Mouse (Mus musculus) thymus, postnatal 4 days (tissue): ENCODE measurements around the gene Msrb3.
"Not testable (repeated sequence)": the region's sequence is repeated elsewhere in the genome, so short reads cannot be mapped to it uniquely, and the experiment has no call there.

Source experiments
- DNase-seq: peaks from one replicate; pipeline ENCODE4 v3.0.0; 2021

The Msrb3 gene

DNA sequence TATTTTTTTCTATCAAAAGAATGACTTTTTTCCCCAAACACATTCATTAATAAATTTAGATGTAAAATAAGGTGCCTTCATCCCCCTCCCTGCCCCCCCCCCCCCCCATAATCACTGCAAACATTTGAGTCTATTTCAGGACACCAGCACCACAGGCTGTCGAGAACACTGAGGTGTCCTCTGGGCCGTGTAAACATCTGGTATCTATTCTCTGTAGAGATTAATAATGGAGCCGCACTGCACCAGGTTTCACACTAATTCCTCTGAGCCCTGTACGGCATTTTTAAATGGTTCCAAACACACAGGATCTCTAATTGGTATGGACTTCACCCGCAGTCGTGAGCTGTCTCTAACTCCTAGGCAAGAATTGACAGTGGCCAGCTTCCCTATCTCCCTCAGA is 97.8 kb downstream of the Msrb3 start:
- no peak for DNase-seq

DNA sequence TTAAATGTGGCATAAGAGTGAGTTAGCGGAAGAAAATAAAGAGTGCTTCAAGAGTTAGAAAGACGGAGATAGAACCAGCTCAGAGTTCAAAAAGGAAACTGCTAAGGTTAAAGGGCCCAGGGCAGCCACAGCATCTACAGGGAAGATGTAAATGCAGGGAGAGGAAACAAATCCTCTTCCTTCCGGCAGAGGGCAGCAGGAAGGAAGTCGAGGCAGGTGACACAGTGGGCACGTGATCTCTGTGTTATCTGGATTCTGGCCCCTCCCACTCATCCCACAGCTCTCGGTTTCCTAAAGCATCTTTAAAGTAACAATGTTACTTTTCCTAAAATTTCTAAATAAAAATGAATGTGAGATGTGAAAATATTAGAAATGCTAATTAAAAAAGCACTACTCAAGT is 99.4 kb downstream of the Msrb3 start:
- peak; percentile 16 for DNase-seq

DNA sequence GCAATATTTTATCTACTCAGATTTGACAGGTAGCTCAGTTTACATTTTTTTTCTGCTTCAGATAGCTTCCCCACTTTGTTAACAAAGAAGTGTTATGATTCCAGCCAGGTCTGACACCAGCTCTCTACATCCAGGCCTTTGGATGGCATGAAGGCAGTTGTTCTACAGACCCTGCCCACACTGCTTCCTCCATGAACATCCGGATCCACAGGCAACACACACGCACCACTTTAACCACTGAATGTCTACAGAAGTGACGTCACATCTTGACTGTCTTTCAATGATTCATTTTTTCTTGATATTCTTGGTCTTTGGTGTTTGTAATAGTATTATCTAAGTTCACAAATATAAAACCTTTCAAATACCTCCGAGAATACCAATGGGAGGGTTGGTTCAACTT is 102.2 kb downstream of the Msrb3 start:
- no peak for DNase-seq

DNA sequence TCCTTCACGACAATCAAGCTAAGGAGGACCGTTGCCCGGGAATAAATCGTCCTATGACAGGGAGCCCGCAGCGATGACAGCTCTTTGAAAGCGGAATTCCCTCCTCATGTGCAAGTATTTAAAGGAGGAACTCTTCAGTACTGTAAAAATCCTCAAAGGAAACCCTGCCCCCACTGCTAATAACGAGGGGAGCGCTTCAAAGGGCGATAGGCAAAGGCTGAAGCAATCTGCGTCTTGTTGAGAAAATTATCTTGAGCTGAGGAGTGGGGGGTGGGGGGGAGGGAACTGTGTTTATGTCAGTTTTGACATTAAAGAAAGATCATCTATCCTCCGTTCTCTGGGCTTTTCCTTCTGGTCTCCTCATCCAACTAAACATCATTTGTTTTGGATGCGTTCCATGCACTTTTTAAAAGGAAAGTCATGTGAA is 104.5 kb downstream of the Msrb3 start:
- DNase-seq = no peak

DNA sequence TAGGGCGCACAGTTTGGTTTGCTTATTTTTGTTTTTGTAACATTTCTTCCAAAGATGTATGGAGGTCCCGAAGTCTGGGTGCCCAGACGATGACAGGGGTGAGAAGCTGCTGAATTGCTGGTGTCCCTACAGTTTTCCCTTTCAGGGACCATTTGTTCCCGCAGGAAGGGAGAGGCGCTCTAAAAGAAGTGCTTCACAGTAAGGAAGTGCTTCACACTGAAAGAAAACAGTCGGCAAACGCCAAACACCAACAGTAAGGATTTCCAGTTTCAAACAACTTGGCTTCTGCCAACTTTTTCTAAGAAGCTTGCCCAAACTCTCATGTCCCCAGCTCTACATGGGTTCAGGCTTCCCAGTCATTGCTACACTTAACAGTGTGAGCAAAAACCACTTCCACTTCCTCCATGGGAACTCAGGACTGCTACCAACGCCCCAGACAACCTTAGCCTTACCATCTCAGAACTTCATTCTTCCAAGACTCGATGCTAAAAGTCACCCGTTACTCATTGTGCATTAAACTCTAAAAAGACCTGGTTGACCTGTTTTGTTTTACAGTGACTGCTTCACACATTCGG is 106.6 kb downstream of the Msrb3 start:
- DNase-seq = no peak

DNA sequence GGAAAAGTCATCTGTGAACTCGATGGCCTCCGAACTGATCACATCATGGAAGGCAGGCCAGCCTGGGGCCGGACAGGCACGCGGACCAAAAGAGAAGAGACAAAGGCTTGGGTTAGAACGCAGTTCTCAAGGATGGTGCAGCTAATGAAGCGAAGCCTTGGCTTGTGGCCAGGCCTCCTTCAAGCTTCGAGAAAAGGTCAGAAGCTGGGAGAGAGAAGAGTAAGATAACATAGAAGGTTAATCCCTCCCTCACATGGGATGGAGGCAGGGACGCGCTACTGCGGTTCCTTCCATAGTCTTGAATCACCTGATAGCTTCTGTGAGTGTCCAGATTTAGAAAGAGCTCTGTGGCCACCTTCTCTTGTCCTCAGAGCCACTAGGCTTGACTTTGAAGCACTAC is 107.5 kb downstream of the Msrb3 start:
- DNase-seq = no peak

DNA sequence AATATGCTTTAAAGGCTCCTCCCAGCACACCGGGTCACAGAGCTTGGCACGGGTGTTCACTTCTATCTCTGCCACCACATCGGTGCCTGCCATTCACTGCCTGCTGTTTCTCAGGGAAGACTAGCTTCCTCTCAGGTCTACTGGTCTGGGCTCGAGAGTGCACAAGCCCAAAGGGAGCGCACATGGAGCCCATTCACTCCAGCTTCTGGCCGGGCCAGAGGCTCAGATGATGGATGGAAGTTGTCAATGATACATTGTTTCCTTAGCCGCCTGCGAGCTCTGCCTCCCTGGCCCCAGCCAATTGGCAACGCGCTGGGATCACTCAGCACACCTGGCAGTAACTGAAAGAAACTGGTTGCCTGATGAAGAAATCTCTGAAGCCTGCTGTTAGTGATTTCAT is 111.7 kb downstream of the Msrb3 start:
- no peak for DNase-seq

DNA sequence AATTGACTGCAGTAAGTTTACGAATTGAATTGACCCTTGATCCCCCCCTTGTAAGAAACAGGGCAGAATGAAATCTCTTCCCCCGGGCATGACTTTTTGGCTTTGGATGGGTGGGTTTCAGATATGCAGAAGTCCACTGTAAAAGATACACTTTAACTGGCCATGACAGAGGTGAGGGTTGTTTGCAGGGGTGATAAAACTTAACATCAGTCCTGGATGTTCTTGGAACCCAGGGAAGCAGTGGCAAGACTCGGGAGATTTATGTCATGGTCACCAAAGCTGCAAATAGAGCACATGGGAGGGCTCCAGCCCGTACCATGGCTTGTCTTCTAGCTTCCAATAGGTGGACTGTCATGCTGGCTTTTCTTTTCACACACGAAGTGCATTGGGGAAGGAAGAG is 114.4 kb downstream of the Msrb3 start:
- no peak for DNase-seq

DNA sequence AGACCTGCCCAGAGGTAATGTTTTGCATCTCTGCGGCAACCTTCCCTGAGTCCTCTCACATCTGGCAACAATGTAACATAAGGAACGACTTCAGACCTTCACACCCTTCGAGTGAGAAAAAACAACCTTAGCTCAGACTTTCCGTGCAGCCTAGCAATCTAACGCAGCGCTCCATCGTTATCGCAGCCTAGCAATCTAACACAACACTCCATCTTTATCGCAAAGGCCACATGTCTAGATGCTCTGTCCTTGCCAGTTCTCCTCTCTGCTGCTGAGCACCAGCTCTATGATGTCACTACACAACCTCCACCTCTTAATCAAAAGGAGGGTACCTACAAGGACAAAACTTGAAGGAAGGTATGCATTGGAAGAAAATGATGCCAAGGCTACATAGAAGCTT is 115.5 kb downstream of the Msrb3 start:
- DNase-seq = no peak

DNA sequence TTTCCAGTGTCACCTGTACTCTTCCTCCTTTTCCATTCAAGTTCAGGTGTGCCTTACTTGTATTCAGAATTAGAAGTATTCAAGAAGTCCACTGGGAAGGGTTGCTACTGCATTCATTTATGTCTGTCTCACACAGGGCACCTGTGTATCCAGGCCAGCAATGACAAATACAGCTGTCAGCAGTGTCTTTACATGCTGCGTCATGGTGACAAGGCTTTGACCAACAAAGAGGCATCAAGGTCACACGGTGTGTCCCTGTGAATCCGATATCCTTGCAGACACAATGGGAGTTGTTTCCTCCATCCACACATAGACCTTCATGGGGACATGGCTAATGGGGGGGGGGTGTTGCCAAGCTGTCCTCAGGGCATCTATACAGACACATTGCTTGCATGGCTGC is 121.4 kb downstream of the Msrb3 start:
- DNase-seq = no peak

DNA sequence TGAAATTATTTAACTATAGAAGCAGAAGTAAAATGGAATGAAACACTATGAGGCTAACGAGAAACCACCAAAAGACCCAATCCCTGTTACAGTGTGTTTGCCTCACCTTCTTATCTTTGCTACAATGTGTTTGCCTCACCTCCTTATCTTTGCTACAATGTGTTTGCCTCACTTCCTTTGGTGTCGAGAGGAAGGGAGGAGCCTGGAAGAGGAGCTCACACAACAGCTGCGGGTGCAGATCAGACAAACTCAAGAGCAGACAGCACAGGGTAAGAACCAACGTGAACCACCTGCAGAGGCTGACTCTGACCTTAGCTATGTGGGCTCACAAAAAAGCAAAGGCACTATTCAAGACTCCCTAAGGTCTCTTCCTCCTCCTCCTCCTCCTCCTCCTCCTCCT is 123.5 kb downstream of the Msrb3 start:
- DNase-seq = no peak

DNA sequence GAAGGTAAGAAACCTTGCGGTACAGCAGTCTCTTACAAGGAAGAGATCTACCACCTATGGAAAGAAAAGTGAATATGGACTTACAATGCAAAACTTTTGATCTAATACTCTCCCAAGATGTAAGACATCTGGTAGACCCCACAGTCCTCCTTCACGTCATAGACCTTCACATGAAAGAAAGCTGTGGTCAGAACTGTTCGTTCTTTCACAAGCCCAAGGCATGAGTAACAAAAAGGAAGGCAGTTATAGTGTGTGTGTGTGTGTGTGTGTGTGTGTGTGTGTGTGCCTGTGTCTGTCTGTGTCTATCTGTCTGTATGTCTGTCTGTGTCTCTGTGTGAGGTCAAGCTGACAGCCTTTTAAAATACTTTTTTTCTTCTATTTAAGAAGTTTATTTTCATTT is 131.5 kb downstream of the Msrb3 start:
- no peak for DNase-seq

DNA sequence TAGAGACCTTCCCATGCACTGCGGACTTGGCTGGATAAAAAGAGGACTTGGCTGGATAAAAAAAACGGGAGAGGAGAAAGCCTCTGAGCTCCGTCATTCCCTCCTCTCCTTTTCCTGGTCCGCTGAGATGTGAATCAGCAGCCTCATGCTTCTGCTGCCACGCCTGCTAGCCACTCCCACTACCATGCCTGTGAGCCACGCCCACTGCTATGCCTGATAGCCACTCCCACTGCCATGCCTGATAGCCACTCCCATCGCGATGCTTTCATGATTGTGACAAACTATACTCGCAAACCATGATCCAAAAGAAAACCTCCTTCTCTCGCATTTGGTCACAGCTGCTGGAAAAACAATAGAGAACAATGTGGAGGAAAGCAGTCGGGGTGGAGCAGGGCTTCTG is 133.5 kb downstream of the Msrb3 start:
- no peak for DNase-seq

DNA sequence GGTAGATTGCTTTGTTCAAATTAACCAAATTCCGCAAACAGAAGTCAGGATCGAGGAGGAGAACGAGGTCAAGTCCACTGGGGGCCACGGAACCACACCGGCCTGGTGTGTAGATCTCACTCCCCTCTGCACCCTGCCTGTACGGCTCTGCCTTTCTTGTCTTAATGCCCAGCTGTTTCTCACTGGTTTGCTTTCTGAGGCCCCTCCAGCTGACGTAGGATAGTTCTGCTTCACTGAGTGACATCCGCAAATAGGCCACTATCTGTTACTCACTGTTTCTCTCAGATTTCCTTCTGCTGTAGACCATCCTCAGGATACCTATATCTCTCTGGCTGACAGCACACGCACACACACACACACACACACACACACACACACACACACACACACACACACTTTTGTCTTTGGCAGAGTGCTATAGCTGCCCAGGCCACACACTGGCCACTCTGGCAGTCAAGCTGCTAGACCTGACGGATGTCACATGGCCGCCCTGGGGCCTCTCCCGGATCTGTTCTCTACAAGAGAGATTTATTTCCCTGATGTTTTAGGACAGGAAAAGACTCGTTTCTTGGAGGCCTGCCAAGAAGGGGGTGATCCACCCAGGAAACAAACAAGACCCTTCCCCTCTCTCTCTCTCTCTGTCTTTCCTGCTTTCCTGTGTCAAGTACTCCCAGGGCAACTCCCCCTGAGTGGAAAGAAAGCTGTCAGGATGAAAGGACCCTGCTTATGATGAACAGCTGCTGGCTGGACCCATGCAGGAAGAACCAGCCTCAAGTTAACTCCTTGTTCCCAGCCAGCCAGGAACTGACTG is 135.0 kb downstream of the Msrb3 start:
- no peak for DNase-seq

DNA sequence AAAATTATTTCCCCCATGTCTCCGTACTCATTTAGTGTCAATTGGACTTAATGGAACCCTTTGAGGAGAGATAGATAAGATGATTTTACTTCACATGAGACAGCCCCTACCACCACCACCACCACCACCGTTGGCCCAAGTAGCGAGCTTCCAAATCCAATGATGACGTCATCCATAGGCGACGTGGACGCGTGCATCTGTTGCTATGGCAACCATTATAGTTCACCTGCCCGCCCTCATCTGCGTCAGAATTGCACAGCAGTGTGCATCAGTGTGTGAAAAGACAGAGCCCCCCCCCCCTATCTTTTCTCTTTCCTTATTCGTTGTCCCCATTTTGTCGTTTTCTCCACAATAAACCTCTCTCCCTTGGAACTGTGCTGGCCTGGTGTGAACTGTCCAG is 135.9 kb downstream of the Msrb3 start:
- no peak for DNase-seq

DNA sequence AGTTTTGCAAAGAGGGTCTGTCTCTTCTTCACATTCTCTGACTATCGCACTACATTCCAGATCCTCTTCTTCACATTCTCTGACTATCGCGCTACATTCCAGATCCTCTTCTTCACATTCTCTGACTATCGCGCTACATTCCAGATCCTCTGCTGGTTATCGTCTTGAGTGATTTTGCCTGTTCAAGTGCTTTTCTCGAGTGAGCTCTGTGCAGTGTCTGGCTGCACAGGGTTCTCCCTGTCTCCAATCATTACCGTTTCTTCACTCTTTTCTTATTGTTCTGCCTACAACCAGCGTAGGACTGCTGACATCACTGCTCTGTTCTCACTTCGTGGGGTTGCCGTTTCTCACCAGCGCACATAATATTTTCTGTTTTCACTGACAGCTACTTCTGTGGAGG is 138.2 kb downstream of the Msrb3 start:
- no peak for DNase-seq

DNA sequence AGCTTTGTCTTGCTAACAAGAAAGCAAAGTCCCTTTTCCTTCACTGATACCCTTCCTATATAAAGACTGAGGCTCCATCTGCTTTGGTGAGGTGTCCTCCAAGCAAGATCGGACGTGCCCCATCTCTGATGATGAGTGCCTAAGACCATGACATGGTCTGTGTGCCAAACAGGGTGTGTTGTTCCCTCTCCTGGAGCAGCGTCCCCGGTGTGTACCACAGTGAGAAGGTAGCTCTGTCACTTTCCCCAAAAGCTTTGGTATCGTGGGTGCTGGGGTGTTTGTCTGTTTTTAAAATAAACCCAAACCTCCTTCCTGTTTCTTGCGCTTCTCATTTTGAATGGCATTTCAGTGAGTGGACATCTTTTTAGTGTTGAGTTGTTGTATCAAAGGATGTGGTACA is 139.0 kb downstream of the Msrb3 start:
- DNase-seq = no peak

DNA sequence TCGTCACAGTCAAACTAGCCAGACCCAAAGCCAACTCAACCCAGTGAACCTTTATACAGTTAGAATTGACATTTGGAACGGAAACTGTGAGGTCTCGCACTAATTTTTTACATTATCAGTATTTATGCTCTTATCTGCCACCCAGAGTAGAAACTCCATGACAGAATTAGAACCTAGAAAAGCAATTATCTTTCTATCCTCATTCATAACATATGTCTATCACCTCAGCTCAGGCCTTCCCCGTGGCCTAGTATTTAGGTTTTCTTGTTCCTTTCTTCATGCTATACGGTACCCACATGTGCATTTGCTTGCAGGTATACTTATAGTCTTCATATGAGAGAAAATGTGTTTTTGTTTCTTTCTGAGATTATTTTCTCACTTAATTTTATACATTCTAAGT is 146.4 kb downstream of the Msrb3 start:
- no peak for DNase-seq

DNA sequence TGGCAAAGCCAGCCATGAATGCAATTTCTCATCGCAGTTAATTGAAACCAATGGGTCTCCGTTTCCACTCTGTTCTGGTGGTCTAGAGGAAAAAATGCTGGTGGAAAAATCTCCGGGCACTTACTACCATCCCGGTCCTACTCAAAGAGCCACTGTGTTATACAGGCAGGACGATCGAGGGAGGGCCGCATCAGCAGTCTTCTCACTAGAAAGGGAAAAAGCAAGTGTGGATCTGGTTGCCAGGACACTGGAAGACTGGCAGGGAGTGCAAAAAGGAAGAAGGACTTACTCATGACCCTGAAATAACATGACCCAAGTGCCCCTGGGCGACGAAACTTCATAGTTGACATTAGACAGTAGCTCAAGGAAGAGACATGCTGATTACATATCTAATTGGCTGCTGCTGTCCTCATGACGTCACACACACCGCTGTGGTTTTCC is 147.1 kb downstream of the Msrb3 start:
- no peak for DNase-seq

DNA sequence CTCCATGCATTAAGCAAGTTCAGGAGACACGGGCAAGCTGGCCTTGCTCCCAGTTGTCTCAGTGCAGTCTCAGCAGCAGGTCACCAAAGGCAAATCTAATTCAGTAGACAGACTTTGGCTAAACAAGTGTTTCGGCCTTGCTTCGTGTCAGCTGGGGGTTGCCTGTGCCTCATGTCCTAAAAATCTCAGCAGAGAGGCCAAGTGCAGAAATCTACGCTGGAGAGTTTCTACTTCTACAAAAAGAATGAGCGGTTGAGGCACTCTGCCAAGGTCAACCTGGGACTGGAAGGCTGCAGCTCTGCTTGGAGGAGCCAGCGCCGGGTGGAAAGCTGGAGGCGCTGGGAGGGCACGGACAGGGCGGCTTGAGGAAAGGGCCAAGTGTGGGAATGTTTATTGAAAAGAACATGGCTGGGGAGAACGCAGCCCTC is 147.6 kb downstream of the Msrb3 start:
- no peak for DNase-seq

DNA sequence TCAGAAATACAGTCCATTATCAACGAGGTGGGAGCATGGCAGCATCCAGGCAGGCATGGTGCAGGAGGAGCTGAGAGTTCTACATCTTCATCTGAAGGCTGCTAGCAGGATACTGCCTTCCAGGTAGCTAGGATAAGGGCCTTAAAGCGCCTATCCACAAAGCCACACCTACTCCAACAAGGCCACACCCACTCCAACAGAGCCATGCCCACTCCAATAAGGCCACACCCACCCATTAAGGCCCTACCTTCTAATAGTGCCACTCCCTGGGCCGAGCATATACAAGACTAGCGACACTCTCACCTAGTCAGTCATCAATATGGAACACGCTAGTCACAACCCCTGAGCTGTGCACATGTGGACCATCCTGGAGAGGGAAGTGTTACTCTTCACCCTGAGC is 149.3 kb downstream of the Msrb3 start:
- DNase-seq = not testable (repeated sequence)

DNA sequence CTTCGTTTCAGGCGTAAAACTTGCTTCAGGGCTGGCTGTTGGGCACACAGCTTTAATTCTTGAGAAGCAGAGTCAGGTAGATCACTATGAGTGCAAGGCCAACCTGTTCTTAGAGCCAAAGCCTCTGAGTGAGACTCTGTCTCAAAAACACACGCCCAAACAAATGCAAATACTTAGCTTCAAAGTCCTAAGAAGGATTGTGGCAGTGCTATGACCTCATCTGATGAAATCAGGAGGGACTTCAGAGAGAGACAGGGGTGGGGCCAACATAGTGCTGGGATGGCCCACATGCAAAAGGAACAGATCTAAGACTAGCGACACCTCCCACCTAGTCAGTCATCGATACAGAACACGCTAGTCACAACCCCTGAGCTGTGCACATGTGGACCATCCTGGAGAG is 150.7 kb downstream of the Msrb3 start:
- no peak for DNase-seq

DNA sequence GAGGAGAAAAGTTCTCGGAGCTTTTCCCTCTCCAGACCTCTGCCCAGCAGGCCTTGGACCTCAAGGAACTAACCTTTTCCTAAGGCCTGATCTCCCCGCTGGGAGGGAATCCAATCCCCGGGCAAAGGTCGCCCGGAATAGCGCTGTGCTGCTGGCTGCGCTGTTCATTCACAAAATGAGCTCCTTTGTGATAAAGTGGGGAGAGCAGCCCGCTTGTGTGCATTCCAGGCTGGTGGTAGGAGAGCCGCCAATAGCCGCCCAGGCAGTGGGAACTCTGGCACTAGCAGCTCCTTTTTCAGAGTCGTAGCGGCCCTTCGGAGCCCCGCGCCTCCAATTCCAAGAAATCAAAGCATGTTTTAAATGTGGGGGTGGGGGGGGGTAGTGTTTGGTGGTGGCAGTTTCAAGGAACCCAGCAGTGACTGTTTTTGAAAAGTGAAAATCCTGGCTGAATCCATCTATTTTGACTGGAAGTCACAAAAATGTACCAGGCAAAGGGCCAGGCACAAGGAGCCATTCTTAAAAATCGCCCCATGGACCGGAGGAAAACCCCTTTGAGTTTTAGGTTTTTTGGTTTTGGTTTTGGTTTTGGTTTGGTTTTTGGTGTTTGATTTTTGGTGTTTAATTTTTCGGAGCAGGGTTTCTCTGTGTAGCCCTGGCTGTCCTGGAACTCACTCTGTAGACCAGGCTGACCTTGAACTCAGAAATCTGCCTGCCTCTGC is 153.6 kb downstream of the Msrb3 start:
- no peak for DNase-seq

DNA sequence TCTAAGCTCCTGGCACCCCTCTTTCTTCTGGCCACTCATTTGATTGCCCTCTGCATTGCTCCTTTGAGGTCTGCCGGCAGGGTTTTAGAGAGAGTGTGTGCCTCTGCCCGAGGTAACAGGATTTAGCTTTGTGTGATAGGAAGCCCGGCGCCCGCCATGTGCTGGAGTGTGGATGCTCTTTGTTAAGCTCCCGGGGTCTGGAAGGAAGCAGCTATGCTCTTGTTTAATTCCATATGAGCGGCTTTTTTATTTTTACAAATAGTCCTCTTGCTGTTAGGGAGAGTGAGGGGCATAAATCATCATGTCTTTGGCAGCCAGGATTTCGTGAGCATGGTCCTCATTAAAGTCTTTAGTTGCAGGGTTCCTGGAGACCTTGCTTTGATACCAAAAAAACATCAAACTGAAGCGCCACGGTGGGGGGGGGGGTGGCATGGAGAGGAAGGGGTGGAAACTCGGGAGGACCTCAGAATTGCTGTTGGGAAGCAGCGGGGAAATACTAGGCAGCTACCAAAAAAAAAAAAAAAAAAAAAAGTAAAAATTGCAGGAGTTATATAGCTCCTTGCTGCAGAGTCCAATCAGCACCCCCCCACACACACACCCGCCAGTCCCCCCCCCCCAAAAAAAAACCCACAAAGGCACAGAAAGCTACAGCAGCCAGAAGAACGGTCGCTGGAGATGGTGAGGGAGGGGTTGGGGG is 154.3 kb downstream of the Msrb3 start:
- DNase-seq = no peak
